Mouse (Mus musculus) lung, embryonic 15.5 days (tissue): ENCODE measurements around the gene Zfp84. TPM values are rescaled to one million over a fixed set of nuclear protein-coding genes. Genes with fewer than 3 reads are reported as not detected.
"Not testable (repeated sequence)": the region's sequence is repeated elsewhere in the genome, so short reads cannot be mapped to it uniquely, and the experiment has no call there.

Source experiments
- ATAC-seq: fragments of 200-750 bp; cut with Nextera tagmentation; 2 replicates; pipeline ENCODE4 v1.8.0; 2017; ENCODE audit warnings: moderate number of reproducible peaks, borderline replicate concordance; ENCODE audit not compliant: low FRiP score, low TSS enrichment; ENCODE audit errors: extremely low read depth
- H3K27ac ChIP-seq: fragments of 300-500 bp; sonication (generic); 2 replicates; pipeline ENCODE4 v1.5.1; 2015; ENCODE audit warnings: moderate library complexity, mild to moderate bottlenecking, inconsistent platforms
- H3K27me3 ChIP-seq: fragments of 300-500 bp; sonication (generic); 2 replicates; pipeline ENCODE4 v1.6.1; 2015; ENCODE audit warnings: inconsistent platforms
- H3K36me3 ChIP-seq: fragments of 300-500 bp; sonication (generic); 2 replicates; pipeline ENCODE4 v1.6.1; 2015; ENCODE audit warnings: inconsistent platforms
- H3K4me1 ChIP-seq: fragments of 300-500 bp; sonication (generic); 2 replicates; pipeline ENCODE4 v1.6.1; 2015; ENCODE audit warnings: inconsistent platforms
- H3K4me2 ChIP-seq: fragments of 300-500 bp; sonication (generic); 2 replicates; pipeline ENCODE4 v1.6.1; 2015; ENCODE audit warnings: inconsistent platforms, mild to moderate bottlenecking, moderate library complexity
- H3K4me3 ChIP-seq: fragments of 300-500 bp; sonication (generic); 2 replicates; pipeline ENCODE4 v1.5.1; 2015; ENCODE audit warnings: mild to moderate bottlenecking, inconsistent platforms
- H3K9ac ChIP-seq: fragments of 300-500 bp; sonication (generic); 2 replicates; pipeline ENCODE4 v1.6.1; 2015; ENCODE audit warnings: inconsistent platforms
- H3K9me3 ChIP-seq: fragments of 300-500 bp; sonication (generic); 2 replicates; pipeline ENCODE4 v1.6.1; 2016; ENCODE audit warnings: inconsistent platforms
- WGBS: fragments of 180-500 bp; shearing (Covaris S2); methylation state at CpG from one replicate; pipeline ENCODE4 v1.1.7; 2015; 5-methylcytosine and 5-hydroxymethylcytosine counted together
- polyA plus RNA-seq: library from polyadenylated mRNA; unstranded; fragments of >200 nt; fragmentation: Nextera tagmentation; extraction: Ambion mirVana; gene quantifications from 2 replicates; pipeline ENCODE4 v1.2.1, GENCODE M21; 2015

Gene Zfp84
- polyA plus RNA-seq = 12.1 and 12.9 TPM in 2 replicates

GRCm38 (mm10) chr7:29768090-29768900 lies at the start of gene Zfp84:
Gene Zfp84 (plus strand): TSS chr7:29768552.
- H3K9me3 ChIP-seq = no peaks in the 10 kb centered on the region
- H3K4me2 ChIP-seq = peak within 1 kb of the TSS; percentile 73
- WGBS = under 1% methylated on average over 32 of the region's 32 CpGs
- peak within 1 kb of the TSS; percentile 95 for H3K27ac ChIP-seq
- peaks cover 8% of the 10 kb centered on the region; the same call in 1 of the 2 replicates for H3K4me1 ChIP-seq
- H3K27me3 ChIP-seq = no peaks in the 10 kb centered on the region
- H3K36me3 ChIP-seq = peaks cover 15% of the 10 kb centered on the region
- H3K4me3 ChIP-seq = peak within 1 kb of the TSS; percentile 70
- peak; percentile 95 for ATAC-seq
- peak within 1 kb of the TSS; percentile 60 for H3K9ac ChIP-seq

- not testable (repeated sequence) for H3K27ac ChIP-seq, H3K9me3 ChIP-seq, H3K4me2 ChIP-seq, H3K27me3 ChIP-seq, H3K36me3 ChIP-seq, H3K9ac ChIP-seq, H3K4me1 ChIP-seq, H3K4me3 ChIP-seq
- ATAC-seq = peak; percentile 65; the same call in 1 of the 2 replicates
- 29% methylated on average over 17 of the region's 17 CpGs for WGBS
Measured at GRCm38 (mm10) chr7:29725461-29726142, 42.8 kb upstream of the Zfp84 start.

GRCm38 (mm10) chr7:29726860-29727259 lies 41.5 kb upstream of the Zfp84 start, which contains the start of gene Catsperg2:
Gene Catsperg2 (minus strand): TSS chr7:29727032.
- not testable (repeated sequence) for H3K36me3 ChIP-seq, H3K9ac ChIP-seq, ATAC-seq, H3K4me1 ChIP-seq, H3K27me3 ChIP-seq, H3K9me3 ChIP-seq, H3K4me3 ChIP-seq, H3K4me2 ChIP-seq, H3K27ac ChIP-seq
- WGBS = 54% methylated on average over 11 of the region's 11 CpGs

DNA sequence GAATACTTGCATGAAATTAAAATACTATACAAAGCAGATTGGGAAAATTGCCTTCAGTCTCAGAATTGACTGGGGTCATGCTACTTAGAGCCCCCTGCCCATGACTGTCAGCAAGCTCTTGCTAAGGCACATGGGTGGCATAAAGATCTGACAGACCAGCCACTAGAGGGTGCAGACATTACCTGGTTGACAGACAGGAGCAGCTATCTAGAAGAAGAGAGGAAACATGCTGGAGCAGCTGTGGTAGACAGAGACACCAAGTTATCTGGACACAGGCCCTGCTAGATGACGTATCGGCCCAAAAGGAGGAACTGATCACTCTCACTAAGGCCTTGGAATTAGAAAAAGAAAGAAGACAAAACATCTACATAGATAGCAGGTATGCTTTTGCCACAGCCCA lies 40.3 kb upstream of the Zfp84 start:
- 78% methylated on average over 2 of the region's 2 CpGs for WGBS
- Histone ChIP-seq H3K4me3 (no peak overlapping the region), H3K27me3 (no peaks in the 10 kb centered on the region), H3K36me3 (no peaks in the 10 kb centered on the region), H3K9ac (no peak overlapping the region), H3K4me2 (no peak overlapping the region), H3K4me1 (no peaks in the 10 kb centered on the region), H3K27ac (no peak overlapping the region), H3K9me3 (0 out of 2 replicates have a peak, but pooled peaks cover 2% of the 10 kb centered on the region)
- ATAC-seq = no peak

DNA sequence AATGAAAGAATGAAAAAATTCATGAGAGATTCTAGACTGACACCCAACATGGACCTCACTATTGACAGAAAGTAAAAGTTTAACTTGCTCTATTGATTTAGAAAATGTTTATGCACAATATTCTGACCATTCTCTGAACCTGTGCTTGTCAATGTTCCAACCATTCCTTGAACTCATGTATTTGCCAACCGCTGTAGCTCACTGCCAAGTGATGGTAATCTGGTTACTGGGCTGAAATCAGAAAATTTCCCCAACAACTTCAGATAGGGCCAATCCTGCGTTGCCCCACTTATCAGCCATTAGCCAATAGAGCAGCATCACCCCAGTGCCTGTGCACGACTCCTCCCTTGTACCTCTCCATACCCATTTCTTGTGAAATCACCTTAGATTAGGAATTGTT lies 26.1 kb upstream of the Zfp84 start:
- Histone ChIP-seq H3K4me3 (no peak overlapping the region), H3K4me1 (no peaks in the 10 kb centered on the region), H3K36me3 (no peaks in the 10 kb centered on the region), H3K4me2 (no peak overlapping the region), H3K9ac (no peak overlapping the region), H3K27me3 (no peaks in the 10 kb centered on the region), H3K27ac (no peak overlapping the region), H3K9me3 (no peaks in the 10 kb centered on the region)
- no peak for ATAC-seq
- 75% methylated on average over 3 of the region's 3 CpGs for WGBS

DNA sequence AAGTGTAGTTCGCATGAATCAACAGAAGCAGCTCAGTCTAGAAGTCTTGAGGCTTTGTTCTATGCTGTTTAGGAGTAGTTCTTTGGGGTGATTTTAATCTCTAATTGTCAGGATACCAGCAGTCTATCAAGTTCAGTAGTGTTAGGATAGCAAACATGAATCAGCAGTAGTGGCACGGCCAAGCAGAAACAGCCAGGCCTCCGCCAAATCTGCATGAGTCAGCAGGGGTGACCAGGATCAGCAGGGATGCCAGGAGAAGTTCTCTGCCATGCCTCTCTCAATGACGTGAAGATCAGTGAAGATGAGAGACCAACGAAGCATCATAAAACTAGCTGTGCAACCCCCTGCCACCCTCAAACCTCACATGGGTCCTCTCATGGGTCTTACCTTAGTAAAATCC lies 7.9 kb upstream of the Zfp84 start:
- Histone ChIP-seq H3K36me3 (no peaks in the 10 kb centered on the region), H3K9ac (no peak overlapping the region), H3K27ac (no peak overlapping the region), H3K4me1 (no peaks in the 10 kb centered on the region), H3K9me3 (no peaks in the 10 kb centered on the region), H3K4me2 (no peak overlapping the region), H3K4me3 (no peak overlapping the region), H3K27me3 (no peaks in the 10 kb centered on the region)
- WGBS = 84% methylated on average over 5 of the region's 5 CpGs
- ATAC-seq = no peak

GRCm38 (mm10) chr7:29764702-29765101 lies 3.6 kb upstream of the Zfp84 start:
- H3K9ac ChIP-seq = no peak overlapping the region
- H3K27me3 ChIP-seq = no peaks in the 10 kb centered on the region
- WGBS = 73% methylated on average over 7 of the region's 7 CpGs
- no peak overlapping the region for H3K4me2 ChIP-seq
- H3K9me3 ChIP-seq = no peaks in the 10 kb centered on the region
- no peak overlapping the region for H3K27ac ChIP-seq
- H3K4me1 ChIP-seq = peaks cover 6% of the 10 kb centered on the region; the same call in 1 of the 2 replicates
- no peak overlapping the region for H3K4me3 ChIP-seq
- no peaks in the 10 kb centered on the region for H3K36me3 ChIP-seq
- ATAC-seq = no peak

- Histone ChIP-seq H3K4me1 (peaks cover 8% of the 10 kb centered on the region; the same call in 1 of the 2 replicates), H3K27me3 (no peaks in the 10 kb centered on the region), H3K27ac (peak overlapping the region; percentile 67), H3K9ac (peak overlapping the region; percentile 54), H3K4me2 (peak overlapping the region; percentile 73), H3K4me3 (peak overlapping the region; percentile 70), H3K36me3 (peaks cover 6% of the 10 kb centered on the region), H3K9me3 (no peaks in the 10 kb centered on the region)
- under 1% methylated on average over 15 of the region's 15 CpGs for WGBS
- peak; percentile 63 for ATAC-seq
Measured at GRCm38 (mm10) chr7:29767058-29767686, 1.2 kb upstream of the Zfp84 start.

- Histone ChIP-seq H3K36me3 (peaks cover 22% of the 10 kb centered on the region), H3K9ac (peak overlapping the region; percentile 60), H3K27me3 (no peaks in the 10 kb centered on the region), H3K27ac (no peak overlapping the region), H3K4me2 (peak overlapping the region; percentile 73), H3K4me1 (peaks cover 8% of the 10 kb centered on the region; the same call in 1 of the 2 replicates), H3K9me3 (no peaks in the 10 kb centered on the region), H3K4me3 (peak overlapping the region; percentile 70)
- 3% methylated on average over 10 of the region's 10 CpGs for WGBS
- ATAC-seq = no peak
Measured at GRCm38 (mm10) chr7:29768980-29769379, 628 bp downstream of the Zfp84 start.

DNA sequence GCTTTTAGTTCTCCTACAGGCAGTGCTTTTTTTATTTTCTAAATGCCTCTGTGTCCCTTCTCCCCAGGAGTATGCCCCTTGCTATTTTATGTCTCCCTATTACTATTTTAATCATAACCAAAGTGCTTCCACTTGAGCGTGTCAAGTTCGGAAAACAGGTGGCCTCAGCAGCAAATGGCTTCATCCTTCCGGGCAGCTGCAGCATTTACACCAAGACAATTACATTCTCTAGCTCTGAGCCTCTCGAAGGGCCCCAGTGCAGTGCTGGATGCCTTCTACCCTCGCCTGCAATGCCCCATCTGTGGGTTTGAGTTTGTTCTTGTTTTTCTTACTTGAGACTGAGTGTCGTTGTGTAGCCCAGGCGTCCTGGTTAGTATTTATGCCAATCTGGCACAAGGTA lies 5.2 kb downstream of the Zfp84 start:
- H3K27ac ChIP-seq = no peak overlapping the region
- 84% methylated on average over 7 of the region's 7 CpGs for WGBS
- H3K4me2 ChIP-seq = no peak overlapping the region
- H3K9me3 ChIP-seq = no peaks in the 10 kb centered on the region
- peaks cover 66% of the 10 kb centered on the region for H3K36me3 ChIP-seq
- no peak overlapping the region for H3K4me3 ChIP-seq
- H3K9ac ChIP-seq = no peak overlapping the region
- no peaks in the 10 kb centered on the region for H3K27me3 ChIP-seq
- ATAC-seq = no peak
- peaks cover 8% of the 10 kb centered on the region; the same call in 1 of the 2 replicates for H3K4me1 ChIP-seq

DNA sequence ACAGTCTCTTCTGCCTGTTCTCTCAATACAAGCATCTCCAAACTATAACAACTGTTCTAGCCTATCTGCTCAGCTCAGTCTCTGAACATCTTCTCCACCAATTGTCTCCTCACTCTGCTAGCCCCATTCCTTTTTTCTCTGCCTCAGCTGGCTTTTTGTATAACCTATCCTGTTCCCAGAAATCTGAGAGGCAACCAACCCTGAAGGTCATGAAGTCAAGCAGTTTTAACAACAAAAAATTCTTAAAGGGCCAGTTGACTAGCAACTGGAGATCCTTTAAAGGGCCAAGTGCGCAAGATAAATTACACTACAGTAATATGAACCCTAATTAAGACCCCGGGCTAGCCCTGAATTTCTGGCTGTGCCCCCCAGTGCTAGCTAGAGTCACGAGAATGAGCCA lies 6.0 kb downstream of the Zfp84 start:
- H3K36me3 ChIP-seq = peaks cover 75% of the 10 kb centered on the region
- ATAC-seq = no peak
- H3K9ac ChIP-seq = no peak overlapping the region
- H3K4me1 ChIP-seq = peaks cover 6% of the 10 kb centered on the region; the same call in 1 of the 2 replicates
- no peak overlapping the region for H3K4me2 ChIP-seq
- no peak overlapping the region for H3K27ac ChIP-seq
- H3K4me3 ChIP-seq = no peak overlapping the region
- WGBS = 92% methylated on average over 3 of the region's 3 CpGs
- no peaks in the 10 kb centered on the region for H3K9me3 ChIP-seq
- H3K27me3 ChIP-seq = no peaks in the 10 kb centered on the region
